Mouse (Mus musculus): ENCODE measurements around the gene Polm.

GRCm38 (mm10) chr11:5795290-5795689 lies 42.5 kb downstream of the Polm start:
- no peak for TF ChIP-seq CTCF (IDR thresholded peaks at IDR 0.05; ENCODE audit: borderline replicate concordance, control insufficient read depth, extremely low read depth, insufficient read depth, low read length, poor library complexity)
- TF ChIP-seq POLR2A (IDR thresholded peaks at IDR 0.05; ENCODE audit: control insufficient read depth, extremely low read depth, insufficient read depth, low read length, poor library complexity): no peak

Data from thymus, adult 2 months (tissue).